Mouse (Mus musculus) v-Abl transformed pro-B cells (cell line): Measurements from ENCODE around the gene Zfp704.
"Not testable (repeated sequence)": the region's sequence is repeated elsewhere in the genome, so short reads cannot be mapped to it uniquely, and the experiment has no call there.

Source experiments
- in situ Hi-C, 2 experiments: fragments of 400-800 bp; cut with MboI; formaldehyde crosslinking; loops; one replicate each; pipeline ENCODE4 v1.15.1; 2025; ENCODE audit not compliant: unreplicated experiment in 2 of 2

The Zfp704 gene

DNA sequence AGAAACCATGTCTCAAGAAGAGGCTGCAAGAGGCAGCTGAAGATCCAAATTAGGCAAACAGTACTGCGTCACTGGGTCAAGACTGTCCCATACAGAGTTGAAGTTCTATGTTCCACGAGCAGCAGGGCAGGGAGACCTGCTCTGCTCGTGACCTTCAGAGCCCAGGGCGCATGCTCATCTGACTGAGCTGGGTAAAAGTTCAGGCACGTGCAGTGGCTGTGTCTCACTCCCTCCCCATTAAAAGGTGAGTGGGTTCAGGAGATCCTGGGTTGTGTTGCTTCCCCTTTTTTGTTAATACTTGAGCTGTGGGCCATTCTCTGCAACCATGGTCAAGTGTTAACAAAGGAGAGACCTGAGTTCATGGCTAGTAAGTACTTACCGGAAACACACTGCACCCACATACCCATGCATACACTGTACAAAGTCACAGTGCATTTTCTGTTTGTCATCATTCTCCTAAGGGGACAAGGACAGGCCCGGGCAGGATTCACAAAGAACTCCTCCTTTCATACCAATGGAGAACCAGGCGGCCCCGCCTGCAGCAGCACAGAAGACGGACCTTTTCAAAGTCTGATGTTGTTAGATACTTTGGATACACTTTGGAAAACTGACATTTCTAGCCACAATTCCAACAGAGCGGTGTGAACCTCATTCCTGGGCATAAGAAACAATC, 10.0 kb downstream of the Zfp704 start:
- in situ Hi-C loops: loop anchor here (5.0 to 10.0 kb wide), 2 partner anchors 102 to 195 kb away; no protein-coding TSS in a partner anchor

DNA sequence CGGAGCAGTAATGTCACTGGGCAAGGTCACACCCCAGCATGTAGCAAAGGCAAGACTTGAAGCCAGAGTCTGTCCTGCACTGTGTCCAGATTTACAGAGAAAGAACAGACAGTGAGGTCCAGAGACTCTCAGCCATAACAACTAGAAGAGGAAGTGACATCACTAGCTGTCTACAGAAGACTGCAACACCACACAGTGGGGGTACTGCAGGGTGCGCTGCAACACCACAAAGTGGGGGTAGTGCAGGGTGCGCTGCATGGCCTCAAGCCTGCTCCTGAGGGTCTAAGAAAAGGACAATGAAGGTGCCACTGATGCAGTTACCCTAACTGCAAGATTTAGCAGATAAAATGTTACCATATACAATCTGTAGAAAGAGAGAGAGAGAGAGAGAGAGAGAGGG, 11.8 kb downstream of the Zfp704 start:
- in situ Hi-C loops: loop anchor here (10.0 kb wide), 1 partner anchor 193 kb away; no protein-coding TSS in a partner anchor

DNA sequence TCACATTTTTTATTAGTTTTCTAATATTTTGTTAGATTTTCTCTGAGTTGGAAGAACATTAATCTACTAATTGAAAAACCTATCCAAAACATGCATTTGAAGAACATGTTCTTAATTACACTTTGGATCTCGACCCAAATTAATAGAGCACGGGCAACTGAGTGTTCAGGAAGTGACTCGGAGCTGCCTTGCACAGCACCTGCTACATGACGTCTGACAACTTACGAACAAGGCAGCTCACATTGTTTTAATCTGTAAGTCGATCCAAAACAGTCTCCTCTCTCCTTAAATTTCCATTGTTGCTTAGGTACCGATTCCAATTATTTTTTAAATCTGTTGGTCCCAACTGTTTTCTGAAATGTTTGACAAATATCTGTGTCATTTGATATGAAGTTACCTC, 15.4 kb downstream of the Zfp704 start:
- in situ Hi-C loops: loop anchor here (10.0 kb wide), 1 partner anchor 190 kb away; no protein-coding TSS in a partner anchor

GRCm38 (mm10) chr3:9593832-9594231, 16.1 kb downstream of the Zfp704 start:
- in situ Hi-C loops: loop anchor here (10.0 kb wide), 1 partner anchor 189 kb away; no protein-coding TSS in a partner anchor

GRCm38 (mm10) chr3:9591416-9592110, 18.3 kb downstream of the Zfp704 start:
- in situ Hi-C loops: loop anchor here (10.0 kb wide), 1 partner anchor 187 kb away; no protein-coding TSS in a partner anchor

DNA sequence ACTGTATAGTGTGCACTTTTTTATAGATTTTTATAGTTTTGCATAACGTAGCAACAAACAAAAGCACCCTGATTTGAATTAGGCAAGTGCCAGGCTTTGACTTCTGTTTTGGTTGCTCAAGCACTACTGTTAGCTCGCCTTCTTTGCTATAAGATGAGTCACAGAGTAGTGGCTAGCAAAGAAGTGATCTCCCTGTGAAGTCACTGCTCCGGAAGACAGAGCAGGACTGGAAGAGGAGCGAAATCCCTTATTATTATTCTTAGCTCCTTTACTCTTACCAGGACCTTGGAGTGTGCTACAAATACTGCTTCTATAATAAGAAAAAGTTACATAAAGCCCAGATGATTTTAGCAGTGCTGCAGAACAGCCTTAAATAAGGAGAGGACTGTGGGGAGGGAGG, 21.2 kb downstream of the Zfp704 start:
- in situ Hi-C loops: no loop called here

GRCm38 (mm10) chr3:9587304-9587703, 22.6 kb downstream of the Zfp704 start:
- in situ Hi-C loops: no loop called here

GRCm38 (mm10) chr3:9583516-9583915, 26.4 kb downstream of the Zfp704 start:
- in situ Hi-C loops: no loop called here

DNA sequence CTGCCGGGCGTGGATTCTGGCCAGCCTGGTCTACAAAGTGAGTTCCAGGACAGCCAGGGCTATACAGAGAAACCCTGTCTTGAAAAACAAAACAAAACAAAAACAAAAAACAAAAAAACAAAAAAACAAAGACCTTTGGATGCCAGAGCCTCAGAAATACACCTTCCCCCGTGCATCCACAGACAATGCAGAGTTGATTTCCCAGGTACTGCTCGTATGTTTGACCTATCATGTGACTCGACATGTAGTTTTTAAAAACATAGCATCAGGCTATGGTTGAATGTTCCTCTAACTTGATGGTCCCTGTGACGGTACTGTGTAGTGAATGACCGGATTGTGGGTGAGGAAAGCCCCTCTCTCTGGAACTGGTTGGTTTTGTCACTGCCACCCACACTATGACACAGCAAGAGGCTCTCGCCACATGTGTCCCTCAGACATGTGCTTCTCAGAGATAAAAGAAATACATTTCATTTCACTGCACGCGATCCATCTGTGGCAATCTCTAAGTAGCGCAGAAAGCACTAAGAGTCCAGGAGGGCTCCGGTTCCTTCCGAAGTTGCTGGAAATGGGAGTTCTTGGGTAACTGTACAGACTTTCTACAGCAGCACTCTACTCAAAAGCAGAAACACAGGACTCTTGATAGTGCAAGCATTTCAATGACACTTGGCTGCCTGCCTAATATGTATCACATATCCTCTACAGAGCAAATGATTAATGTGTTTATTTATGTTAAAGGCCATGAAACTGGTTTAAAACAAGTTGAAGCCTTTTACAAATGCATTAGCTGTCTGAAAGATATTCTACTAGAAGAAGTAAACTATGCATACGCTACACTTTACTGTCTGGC, 28.7 kb downstream of the Zfp704 start:
- in situ Hi-C loops: no loop called here

- in situ Hi-C loops: no loop called here
Measured at GRCm38 (mm10) chr3:9580102-9580501, 29.8 kb downstream of the Zfp704 start.

DNA sequence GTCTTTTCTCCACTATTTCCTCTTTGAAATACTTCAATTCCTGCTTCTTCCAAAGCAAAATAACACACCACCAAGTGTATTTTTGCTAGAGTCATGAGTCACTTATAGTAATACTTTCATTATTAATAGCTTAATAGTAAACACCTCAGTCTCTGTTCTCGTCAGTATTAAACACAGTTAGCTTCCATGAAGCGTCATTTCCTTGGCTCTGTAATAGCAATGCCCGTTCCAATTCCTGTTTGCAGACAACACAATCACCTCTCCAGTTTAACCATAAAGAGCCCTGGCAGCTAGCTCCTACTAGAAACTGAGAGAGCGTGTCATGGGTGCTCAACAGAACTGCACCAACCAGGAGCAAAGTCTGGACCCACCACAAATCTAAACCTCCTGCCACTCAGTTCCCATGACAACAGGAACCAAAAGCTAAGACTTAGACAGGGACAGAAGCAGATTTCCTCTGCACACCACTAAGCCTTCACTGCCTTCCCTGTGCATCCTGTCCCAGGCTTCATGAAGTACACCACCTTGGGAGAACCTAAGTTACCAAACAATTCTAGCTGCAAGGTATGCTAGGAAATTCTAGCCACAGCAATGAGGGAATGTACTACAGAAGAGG, 30.7 kb downstream of the Zfp704 start:
- in situ Hi-C loops: no loop called here

DNA sequence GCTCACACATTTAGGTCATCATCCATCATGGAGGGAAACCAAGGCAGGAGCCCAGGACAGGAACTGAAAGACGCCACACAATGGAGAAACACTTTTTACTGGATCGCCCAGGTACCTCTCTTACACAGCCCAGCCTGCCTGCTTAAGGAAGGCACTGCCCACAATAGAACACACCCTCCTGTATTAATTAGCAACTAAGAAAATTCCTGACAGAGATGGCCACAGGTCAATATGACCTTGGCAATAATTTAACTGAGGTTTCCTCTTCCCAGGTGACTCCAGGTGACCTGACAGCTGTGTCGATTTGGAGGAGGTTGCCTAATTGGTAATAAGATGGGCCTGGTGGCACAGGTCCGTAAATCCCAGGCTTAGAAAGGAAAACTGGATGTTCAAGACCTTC, 33.0 kb downstream of the Zfp704 start:
- in situ Hi-C loops: no loop called here

- in situ Hi-C loops: no loop called here
Measured at GRCm38 (mm10) chr3:9574305-9574704, 35.6 kb downstream of the Zfp704 start.

DNA sequence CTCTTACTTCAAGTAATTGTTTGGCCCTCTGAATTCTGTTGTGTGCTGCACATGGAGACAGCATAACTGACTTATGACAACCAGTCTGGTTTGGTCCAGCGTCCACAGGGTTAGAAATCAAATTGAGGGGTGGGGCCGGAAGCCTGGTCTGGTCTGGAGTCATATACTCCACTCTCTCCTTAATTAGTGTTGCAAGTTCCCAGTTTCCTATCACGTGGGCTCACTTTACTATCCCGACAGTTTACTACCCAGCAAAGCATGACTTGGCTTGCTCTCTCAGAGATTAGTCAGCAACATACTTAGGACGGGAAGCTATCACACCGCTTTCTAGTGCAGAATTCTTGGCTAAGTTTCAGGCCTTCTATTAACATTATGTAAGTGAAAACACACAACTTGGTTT, 36.3 kb downstream of the Zfp704 start:
- in situ Hi-C loops: no loop called here

GRCm38 (mm10) chr3:9572261-9572660, 37.6 kb downstream of the Zfp704 start:
- in situ Hi-C loops: no loop called here

DNA sequence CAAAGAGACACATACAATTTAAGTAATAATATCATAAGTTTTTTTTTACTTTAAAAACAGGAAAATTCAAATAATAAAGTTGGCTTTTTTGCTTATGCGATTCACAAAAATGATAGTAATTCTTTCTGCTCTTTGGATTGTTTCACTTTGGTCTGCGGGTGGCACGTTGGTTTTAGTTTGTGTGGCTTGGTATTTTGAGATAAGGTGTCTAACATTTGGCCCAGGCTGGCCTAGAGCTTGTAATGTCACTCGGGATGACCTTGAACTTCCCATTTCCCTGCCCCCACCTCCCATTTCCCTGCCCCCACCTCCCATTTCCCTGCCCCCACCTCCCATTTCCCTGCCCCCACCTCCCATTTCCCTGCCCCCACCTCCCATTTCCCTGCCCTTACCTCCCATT, 39.1 kb downstream of the Zfp704 start:
- in situ Hi-C loops: no loop called here

GRCm38 (mm10) chr3:9569706-9570105, 40.2 kb downstream of the Zfp704 start:
- in situ Hi-C loops: not testable (repeated sequence)

DNA sequence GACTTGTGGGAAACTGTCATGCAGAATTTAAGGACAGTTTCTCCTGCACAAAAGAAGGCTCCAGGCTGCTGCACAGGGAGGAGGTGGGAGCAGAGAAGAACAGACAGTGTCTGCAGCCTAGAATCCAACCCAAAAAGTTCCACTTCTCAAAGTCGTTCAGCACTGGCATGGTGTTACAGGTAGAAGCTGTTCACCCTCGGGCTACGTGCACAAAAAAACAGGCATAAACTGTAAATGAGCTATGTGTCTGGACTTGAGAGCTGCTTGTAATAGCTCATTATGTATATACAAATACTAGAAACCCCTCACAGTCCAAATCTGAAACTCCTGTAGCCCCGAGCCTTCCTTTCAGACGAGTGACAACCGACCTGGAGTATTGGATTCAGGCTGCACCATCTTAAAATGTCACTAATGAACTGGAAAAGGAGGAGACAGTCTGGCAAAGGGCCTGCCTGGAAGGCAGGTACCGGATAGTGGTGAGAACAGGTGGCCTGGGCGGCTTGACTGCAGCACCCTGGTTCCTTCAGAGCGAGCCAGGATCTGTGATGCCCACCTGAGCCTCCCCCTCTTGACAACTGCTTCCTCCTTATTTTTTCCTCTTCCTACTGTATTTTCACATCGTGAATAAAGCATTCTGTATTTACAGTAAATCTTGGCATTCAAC, 41.2 kb downstream of the Zfp704 start:
- in situ Hi-C loops: no loop called here

- in situ Hi-C loops: no loop called here
Measured at GRCm38 (mm10) chr3:9567948-9568347, 41.9 kb downstream of the Zfp704 start.

DNA sequence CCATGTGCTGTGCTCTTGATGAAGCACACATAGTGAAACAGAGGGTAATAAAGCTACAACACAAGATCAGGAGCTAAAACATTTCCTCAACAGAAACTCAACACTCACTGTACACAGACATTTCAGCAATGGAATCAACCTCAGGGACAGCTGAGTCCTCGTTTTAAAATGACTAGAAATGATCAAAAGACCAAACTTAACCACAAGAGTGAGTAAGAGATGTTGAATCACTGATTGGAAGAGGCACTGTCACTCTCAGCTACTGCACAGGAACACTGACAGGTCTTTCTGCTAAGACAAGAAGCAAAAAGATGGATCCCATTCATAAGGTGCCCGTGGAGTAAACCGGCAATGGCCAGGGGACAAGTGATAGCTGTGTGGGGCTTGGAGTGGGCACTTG, 43.1 kb downstream of the Zfp704 start:
- in situ Hi-C loops: no loop called here
